Mouse (Mus musculus) hindbrain, embryonic 16.5 days (tissue): Measurements from ENCODE around the gene Defb41. TPM values are rescaled to one million over a fixed set of nuclear protein-coding genes. Genes with fewer than 3 reads are reported as not detected.
"Not testable (repeated sequence)": the region's sequence is repeated elsewhere in the genome, so short reads cannot be mapped to it uniquely, and the experiment has no call there.

Source experiments
- ATAC-seq: fragments of 200-750 bp; cut with Nextera tagmentation; 2 replicates; pipeline ENCODE4 v1.8.0; 2017; ENCODE audit warnings: moderate TSS enrichment, moderate library complexity
- H3K27ac ChIP-seq: fragments of 300-500 bp; sonication (generic); 2 replicates; pipeline ENCODE4 v1.5.1; 2014; ENCODE audit warnings: low read depth, mild to moderate bottlenecking, control low read depth, low read length, moderate library complexity
- H3K27me3 ChIP-seq: fragments of 300-500 bp; sonication (generic); replicated peaks from 2 replicates; pipeline ENCODE4 v1.6.1; 2014; ENCODE audit warnings: low read length; ENCODE audit not compliant: control insufficient read depth, insufficient read depth
- H3K36me3 ChIP-seq: fragments of 300-500 bp; sonication (generic); 2 replicates; pipeline ENCODE4 v1.6.1; 2014; ENCODE audit warnings: mild to moderate bottlenecking, low read length, moderate library complexity, mixed read lengths; ENCODE audit not compliant: control insufficient read depth, insufficient read depth
- H3K4me1 ChIP-seq: fragments of 300-500 bp; sonication (generic); 2 replicates; pipeline ENCODE4 v1.6.1; 2014; ENCODE audit warnings: low read depth, low read length; ENCODE audit not compliant: control insufficient read depth, insufficient read depth
- H3K4me2 ChIP-seq: fragments of 300-500 bp; sonication (generic); 2 replicates; pipeline ENCODE4 v1.6.1; 2014; ENCODE audit warnings: mild to moderate bottlenecking, low read length, control low read depth, moderate library complexity
- H3K4me3 ChIP-seq: fragments of 300-500 bp; sonication (generic); 2 replicates; pipeline ENCODE4 v1.5.1; 2014; ENCODE audit warnings: mild to moderate bottlenecking, low read length, control low read depth, moderate library complexity
- H3K9ac ChIP-seq: fragments of 300-500 bp; sonication (generic); 2 replicates; pipeline ENCODE4 v1.6.1; 2014; ENCODE audit warnings: low read depth, mild to moderate bottlenecking, control low read depth, low read length, moderate library complexity
- H3K9me3 ChIP-seq: fragments of 300-500 bp; sonication (generic); 2 replicates; pipeline ENCODE4 v1.6.1; 2014; ENCODE audit warnings: mild to moderate bottlenecking, low read length, moderate library complexity; ENCODE audit not compliant: control insufficient read depth
- WGBS: fragments of 180-500 bp; shearing (Covaris S2); extraction: QIAGEN DNeasy Blood & Tissue Kit; methylation state at CpG from one replicate; pipeline ENCODE4 v1.1.7; 2014; 5-methylcytosine and 5-hydroxymethylcytosine counted together
- polyA plus RNA-seq: library from polyadenylated mRNA; unstranded; fragments of >200 nt; fragmentation: Nextera tagmentation; extraction: Ambion mirVana; gene quantifications from 2 replicates; pipeline ENCODE4 v1.2.1, GENCODE M21; 2015

Gene Defb41
- polyA plus RNA-seq = not detected in 2 replicates

DNA sequence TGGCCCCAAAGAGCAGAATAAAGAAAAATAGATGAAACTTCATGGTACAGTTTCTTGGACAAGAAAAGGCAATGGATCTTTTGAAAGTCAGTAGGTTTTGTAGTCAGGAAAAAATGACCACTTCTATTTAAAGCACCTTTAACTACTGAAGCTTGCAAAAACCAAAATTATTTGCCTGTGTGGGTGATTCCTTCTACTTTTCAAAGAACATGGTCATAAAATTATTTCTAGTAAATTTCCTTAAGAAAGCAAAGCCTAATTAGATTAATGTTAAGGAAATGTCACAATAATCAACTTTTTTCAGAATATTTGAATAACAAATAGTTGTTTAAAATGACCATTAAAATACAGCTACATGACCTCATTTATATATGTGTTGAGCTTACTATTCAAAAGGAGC lies at the start of gene Defb41:
Defb41 (minus strand) TSS at position 101 of the 400 bp plus-strand sequence.
- ATAC-seq = no peak
- Histone ChIP-seq H3K9me3 (no peaks in the 10 kb centered on the region), H3K4me3 (no peak within 1 kb of the TSS), H3K4me1 (no peaks in the 10 kb centered on the region), H3K9ac (no peak within 1 kb of the TSS), H3K36me3 (no peaks in the 10 kb centered on the region), H3K27ac (no peak within 1 kb of the TSS), H3K27me3 (no peaks in the 10 kb centered on the region), H3K4me2 (no peak within 1 kb of the TSS)

DNA sequence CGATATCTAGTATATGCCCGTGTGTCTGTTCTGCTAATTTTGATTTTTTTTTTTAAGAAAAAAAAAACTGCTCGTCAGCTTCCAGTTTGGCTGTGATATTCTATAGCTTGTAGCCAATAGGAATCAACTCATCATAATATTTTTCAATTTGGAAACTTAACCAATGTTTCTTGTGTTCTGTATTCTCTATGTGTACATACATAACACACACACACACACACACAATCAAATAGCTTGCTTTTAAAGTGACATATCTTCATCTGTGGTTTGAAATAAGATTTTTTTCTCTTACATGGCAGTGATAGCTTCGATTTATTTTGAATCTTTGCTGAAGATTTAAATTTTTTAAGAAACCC lies 43.5 kb upstream of the Defb41 start:
- no peaks in the 10 kb centered on the region for H3K27me3 ChIP-seq
- H3K9me3 ChIP-seq = no peaks in the 10 kb centered on the region
- no peak overlapping the region for H3K9ac ChIP-seq
- H3K4me2 ChIP-seq = no peak overlapping the region
- no peak overlapping the region for H3K27ac ChIP-seq
- H3K4me1 ChIP-seq = no peaks in the 10 kb centered on the region
- 87% methylated on average over 4 of the region's 4 CpGs for WGBS
- ATAC-seq = no peak
- H3K36me3 ChIP-seq = no peaks in the 10 kb centered on the region
- no peak overlapping the region for H3K4me3 ChIP-seq

DNA sequence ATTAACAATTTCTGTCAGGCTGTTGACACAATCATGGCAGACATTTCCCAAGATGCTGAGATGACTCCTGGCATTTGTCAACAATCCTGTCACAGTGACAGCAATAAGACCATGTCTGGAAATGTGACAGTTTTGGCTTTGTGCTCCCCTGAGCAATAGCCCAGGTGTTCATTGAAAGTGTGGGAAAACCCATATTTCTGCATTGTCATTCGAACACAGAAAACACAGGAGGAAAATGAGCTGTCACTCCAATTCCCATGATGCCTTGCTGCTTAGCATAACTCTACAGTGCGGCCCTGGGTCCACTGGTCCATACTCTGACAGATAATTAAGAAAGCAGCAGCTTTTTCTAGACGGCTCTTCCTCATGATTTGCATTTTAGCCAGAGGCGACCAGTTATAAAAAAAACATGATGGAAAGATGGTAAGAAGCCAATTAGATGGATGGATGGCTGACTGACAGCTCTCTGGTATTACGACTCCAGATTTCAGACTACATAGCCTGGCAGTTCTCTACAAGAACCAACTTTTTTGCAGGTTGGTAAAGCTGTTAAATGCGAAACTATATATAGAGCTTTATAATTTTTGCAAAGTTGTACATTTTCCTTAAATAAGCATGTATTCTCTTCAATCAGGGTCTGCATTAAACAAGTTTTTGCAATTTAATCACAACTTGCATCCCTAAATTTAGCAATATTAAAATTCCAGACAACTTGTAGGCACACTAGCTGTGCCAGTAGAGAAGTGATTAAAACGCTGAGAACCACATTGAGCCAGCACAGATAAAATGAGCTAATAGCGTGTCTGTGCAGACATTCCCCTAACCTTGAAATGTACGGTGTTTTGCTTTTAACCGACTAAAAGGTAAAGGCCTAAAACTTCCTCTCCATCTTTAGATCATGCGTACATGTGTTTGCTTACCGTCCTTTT lies 42.9 kb upstream of the Defb41 start:
- Histone ChIP-seq H3K4me2 (no peak overlapping the region), H3K36me3 (no peaks in the 10 kb centered on the region), H3K9ac (no peak overlapping the region), H3K27ac (no peak overlapping the region), H3K27me3 (no peaks in the 10 kb centered on the region), H3K4me1 (no peaks in the 10 kb centered on the region), H3K9me3 (no peaks in the 10 kb centered on the region), H3K4me3 (no peak overlapping the region)
- WGBS = 70% methylated on average over 12 of the region's 12 CpGs
- no peak for ATAC-seq

DNA sequence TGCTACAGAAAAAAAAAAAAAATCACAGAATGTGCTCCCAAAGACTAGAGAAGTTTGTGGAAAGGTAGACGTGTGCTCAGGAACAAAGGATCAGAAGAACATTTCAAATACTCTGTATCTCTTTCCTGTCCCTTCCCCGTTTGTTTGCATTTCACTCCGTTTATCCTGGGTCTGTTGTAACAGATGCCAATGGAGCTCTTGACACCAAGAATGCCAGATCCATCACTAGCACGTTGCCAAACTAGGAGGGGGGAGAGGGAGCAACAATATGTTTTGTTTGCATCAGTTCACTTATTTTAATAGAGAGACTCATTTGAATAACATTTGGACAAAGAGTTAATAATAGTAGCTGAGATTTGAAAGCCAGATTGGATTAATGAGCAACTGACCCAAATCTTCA lies 27.6 kb upstream of the Defb41 start:
- no peaks in the 10 kb centered on the region for H3K27me3 ChIP-seq
- H3K9ac ChIP-seq = no peak overlapping the region
- H3K4me1 ChIP-seq = no peaks in the 10 kb centered on the region
- H3K4me2 ChIP-seq = no peak overlapping the region
- no peak overlapping the region for H3K27ac ChIP-seq
- H3K9me3 ChIP-seq = no peaks in the 10 kb centered on the region
- no peaks in the 10 kb centered on the region for H3K36me3 ChIP-seq
- no peak overlapping the region for H3K4me3 ChIP-seq
- 32% methylated on average over 4 of the region's 4 CpGs for WGBS
- no peak for ATAC-seq

DNA sequence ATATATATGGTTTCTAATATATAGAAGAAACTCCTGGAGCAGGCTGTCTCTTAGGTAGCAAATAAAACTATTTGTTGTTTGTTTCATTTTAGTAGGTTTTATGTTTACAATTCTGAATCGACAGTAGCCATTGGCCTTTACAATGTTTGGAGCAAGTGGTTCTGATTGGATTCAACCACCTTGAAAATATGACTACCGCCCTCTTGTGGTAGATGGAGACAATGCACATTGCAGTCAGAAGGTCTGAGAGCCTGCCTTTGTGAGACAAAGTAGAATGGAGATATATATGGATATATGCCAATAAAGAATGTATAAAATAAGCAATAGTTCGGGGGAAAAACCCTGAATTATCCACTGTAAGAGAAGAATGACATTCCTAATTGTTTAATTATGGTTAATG lies 23.9 kb upstream of the Defb41 start:
- no peak for ATAC-seq
- no peaks in the 10 kb centered on the region for H3K9me3 ChIP-seq
- 42% methylated on average over 3 of the region's 3 CpGs for WGBS

DNA sequence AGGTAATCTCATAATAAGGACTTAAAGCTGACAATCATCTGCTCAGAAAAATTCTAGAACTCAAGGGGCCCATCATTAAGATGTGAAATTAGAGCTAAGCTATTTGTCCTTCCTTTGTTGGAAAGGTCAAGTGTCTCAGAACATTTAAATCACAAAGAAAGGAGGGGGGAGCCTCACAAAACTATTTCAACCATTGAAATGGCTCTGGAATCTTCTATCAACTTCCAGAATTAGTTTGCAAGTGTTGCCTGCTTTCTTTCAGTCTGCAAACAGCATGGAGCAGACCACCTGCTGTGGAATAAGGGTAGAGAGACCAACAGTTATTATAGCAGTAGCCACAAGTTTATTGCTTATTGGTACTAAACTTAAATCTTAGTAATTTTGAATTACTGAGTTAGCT lies 22.4 kb upstream of the Defb41 start:
- Histone ChIP-seq H3K9me3 (no peaks in the 10 kb centered on the region), H3K36me3 (no peaks in the 10 kb centered on the region), H3K27ac (no peak overlapping the region), H3K27me3 (no peaks in the 10 kb centered on the region), H3K4me3 (no peak overlapping the region), H3K4me1 (no peaks in the 10 kb centered on the region), H3K9ac (no peak overlapping the region), H3K4me2 (no peak overlapping the region)
- ATAC-seq = no peak

More for the DNA sequence above, 23.9 kb upstream of the Defb41 start:
- Histone ChIP-seq H3K9ac (no peak overlapping the region), H3K27ac (no peak overlapping the region), H3K4me3 (no peak overlapping the region), H3K4me2 (no peak overlapping the region), H3K36me3 (no peaks in the 10 kb centered on the region), H3K4me1 (no peaks in the 10 kb centered on the region), H3K27me3 (no peaks in the 10 kb centered on the region)

DNA sequence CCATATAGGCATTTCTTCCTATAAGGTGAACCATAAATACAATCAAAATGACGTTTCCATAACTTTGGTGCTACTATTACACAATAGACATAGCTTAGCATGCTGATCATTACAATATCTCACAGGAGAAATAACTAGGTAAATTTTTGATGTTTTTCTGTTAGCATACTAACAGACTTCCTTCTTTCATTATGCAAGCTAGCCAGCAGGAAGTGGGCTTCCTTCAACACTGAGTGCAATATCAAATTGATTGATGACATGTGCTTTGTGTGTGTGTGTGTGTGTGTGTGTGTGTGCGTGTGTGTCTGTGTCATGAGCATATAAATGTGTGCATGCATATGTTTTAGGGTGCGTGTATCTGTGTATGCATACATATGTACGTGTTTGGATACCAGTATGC lies 6.2 kb upstream of the Defb41 start:
- no peak overlapping the region for H3K4me2 ChIP-seq
- H3K9ac ChIP-seq = no peak overlapping the region
- H3K27me3 ChIP-seq = no peaks in the 10 kb centered on the region
- H3K27ac ChIP-seq = no peak overlapping the region
- ATAC-seq = no peak
- WGBS = 87% methylated on average over 4 of the region's 4 CpGs
- no peaks in the 10 kb centered on the region for H3K36me3 ChIP-seq
- no peaks in the 10 kb centered on the region for H3K4me1 ChIP-seq
- H3K9me3 ChIP-seq = no peaks in the 10 kb centered on the region
- H3K4me3 ChIP-seq = no peak overlapping the region

DNA sequence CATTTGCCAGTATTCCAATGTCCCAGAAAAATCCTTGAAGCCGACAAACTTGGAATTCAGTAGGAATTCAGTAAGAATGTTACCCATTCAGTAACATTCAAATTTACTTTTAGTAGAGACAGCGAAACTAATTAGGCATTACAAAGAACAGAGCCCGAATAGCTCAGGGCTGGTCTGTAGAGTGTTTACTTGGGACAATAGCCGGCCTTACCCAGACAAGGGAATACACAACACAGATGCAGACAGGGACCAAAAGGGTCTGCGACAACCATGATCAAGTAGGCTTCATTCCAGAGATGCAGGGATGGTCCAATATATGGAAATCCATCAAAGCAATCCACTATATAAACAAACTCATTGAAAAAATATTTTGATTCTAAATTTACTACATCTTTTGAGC lies 3.9 kb upstream of the Defb41 start:
- no peak for ATAC-seq

DNA sequence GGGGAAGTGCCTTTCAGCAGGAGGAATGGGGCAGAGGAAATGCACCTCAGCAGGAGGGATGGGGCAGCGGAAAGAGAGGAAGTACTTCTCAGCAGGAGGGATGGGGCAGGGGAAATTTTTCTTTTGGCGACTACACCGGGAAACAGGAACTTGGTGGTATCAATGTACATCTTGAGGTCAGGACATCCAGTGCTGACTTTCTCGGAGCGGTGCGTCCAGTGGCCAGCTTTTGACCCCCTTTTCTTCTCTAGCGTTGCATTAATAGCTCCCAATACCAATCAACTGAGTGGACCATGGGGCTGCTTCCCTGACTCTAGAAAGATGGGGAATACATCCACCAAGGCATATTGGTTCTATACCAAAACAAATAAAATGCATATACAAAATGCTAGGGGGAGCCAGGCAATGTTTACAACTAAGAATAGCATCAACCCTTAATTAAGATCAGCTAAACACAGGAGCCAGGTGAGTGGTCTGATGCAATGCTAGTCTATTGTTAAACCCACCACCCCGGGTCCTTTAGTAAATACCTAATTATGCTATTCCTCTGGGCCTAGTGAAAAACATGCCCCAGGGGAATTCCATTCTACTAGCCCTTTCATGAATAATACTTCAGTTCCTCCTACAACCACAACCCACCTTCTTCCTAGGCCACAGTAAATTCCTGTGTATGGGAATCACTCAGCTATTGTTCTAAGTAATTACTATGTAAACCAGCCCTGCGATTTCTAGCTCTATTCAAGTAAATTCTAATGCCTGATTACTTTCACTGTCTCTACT lies 18.9 kb downstream of the Defb41 start:
- 82% methylated on average over 9 of the region's 9 CpGs for WGBS
- H3K4me1 ChIP-seq, H3K4me3 ChIP-seq, H3K36me3 ChIP-seq, H3K27ac ChIP-seq, H3K9ac ChIP-seq, H3K9me3 ChIP-seq, ATAC-seq, H3K4me2 ChIP-seq, H3K27me3 ChIP-seq: not testable (repeated sequence)

More for the DNA sequence above, 3.9 kb upstream of the Defb41 start:
- Histone ChIP-seq H3K9me3 (no peaks in the 10 kb centered on the region), H3K4me1 (no peaks in the 10 kb centered on the region), H3K27ac (no peak overlapping the region), H3K27me3 (no peaks in the 10 kb centered on the region), H3K4me3 (no peak overlapping the region), H3K4me2 (no peak overlapping the region), H3K9ac (no peak overlapping the region), H3K36me3 (no peaks in the 10 kb centered on the region)
- 42% methylated on average over 5 of the region's 5 CpGs for WGBS
